Mouse (Mus musculus) ES-Bruce4 (cell line): ENCODE results near the gene BC034090.

ENCODE experiments used
- CTCF ChIP-seq: IDR thresholded peaks from one replicate; pipeline ENCODE4 v1.8.1; 2011; ENCODE audit warnings: low read depth, low read length
- EP300 ChIP-seq: IDR thresholded peaks from 2 replicates; pipeline ENCODE4 v1.6.1; 2011; ENCODE audit warnings: low read depth, low read length; ENCODE audit not compliant: insufficient read depth
- POLR2A ChIP-seq: IDR thresholded peaks from one replicate; pipeline ENCODE4 v1.8.1; 2011; ENCODE audit warnings: low read length; ENCODE audit not compliant: insufficient read depth

DNA sequence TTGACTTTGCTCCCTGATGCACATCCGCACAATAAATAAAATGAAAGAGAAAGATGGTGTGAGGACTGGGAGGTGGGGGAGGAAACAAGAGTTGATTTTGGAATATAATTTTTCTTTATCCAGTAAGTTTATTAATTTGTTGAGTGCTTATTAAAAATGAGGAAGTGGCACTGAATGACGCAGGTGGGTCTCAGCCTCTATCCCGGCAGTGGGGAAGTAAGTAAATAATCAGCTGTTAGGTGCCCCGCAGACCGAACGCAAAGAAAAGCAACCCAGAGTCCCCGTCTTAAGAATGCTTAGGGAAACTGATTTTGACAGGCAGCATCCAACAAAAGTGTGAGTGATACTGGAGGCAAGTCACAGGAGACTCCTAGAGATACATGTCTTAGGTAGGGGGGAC, 39.6 kb upstream of the BC034090 start:
- no peak for TF ChIP-seq CTCF
- TF ChIP-seq POLR2A, result no peak
- TF ChIP-seq EP300, result no peak
